Mouse (Mus musculus): ENCODE measurements around the gene Strn4. TPM values are rescaled to one million over a fixed set of nuclear protein-coding genes. Genes with fewer than 3 reads are reported as not detected.
A peak's percentile ranks its signal among the peaks of the same experiment; 100 is the strongest.

Strn4 gene
- total and polyA plus RNA-seq, 3 experiments: 55.8 to 93.5 TPM; not detected in 1

GRCm38 (mm10) chr7:16872478-16872877, 56.8 kb downstream of the Strn4 start:
- Histone ChIP-seq H3K9ac (ENCODE audit: control insufficient read depth, low read depth, low read length, poor library complexity, severe bottlenecking) (no peak overlapping the region), H3K9me3 (replicated peaks; ENCODE audit: insufficient read depth, low read length) (no peaks in the 10 kb centered on the region), H3K36me3 (ENCODE audit: control insufficient read depth in 1 of 2, insufficient read depth in 2 of 2, low read length in 2 of 2) (peaks cover 0 to 4% of the 10 kb centered on the region in 2 experiments; a peak in 2 of 4 replicates), H3K27ac (ENCODE audit: control insufficient read depth, low read depth, low read length) (no peak overlapping the region), H3K27me3 (ENCODE audit: control insufficient read depth in 1 of 2, insufficient read depth in 2 of 2, low read length in 2 of 2) (no peaks in the 10 kb centered on the region), H3K4me1 (ENCODE audit: control insufficient read depth in 1 of 2, insufficient read depth in 2 of 2, low read length in 2 of 2) (no peaks in the 10 kb centered on the region; a peak in 1 of 4 replicates), H3K79me2 (ENCODE audit: control insufficient read depth, insufficient read depth, low read length, poor library complexity) (no peaks in the 10 kb centered on the region; the same call in 1 of the 2 replicates), H3K4me3 (ENCODE audit: control insufficient read depth in 1 of 2, insufficient read depth in 1 of 2, low read depth in 2 of 2, low read length in 2 of 2) (no peak overlapping the region)
- no peak for TF ChIP-seq ZC3H11A (IDR thresholded peaks at IDR 0.05; ENCODE audit: low read depth, low read length)
- TF ChIP-seq ETS1 (IDR thresholded peaks at IDR 0.05; ENCODE audit: low read depth, low read length): no peak
- no peak for TF ChIP-seq POLR2AphosphoS2 (IDR thresholded peaks at IDR 0.05; ENCODE audit: low read length)
- no peak for TF ChIP-seq RAD21 (IDR thresholded peaks at IDR 0.05; ENCODE audit: low read depth, low read length)
- no peak for TF ChIP-seq NELFE (IDR thresholded peaks at IDR 0.05; ENCODE audit: low read depth, low read length)
- no peak for TF ChIP-seq MAFK (IDR thresholded peaks at IDR 0.05; ENCODE audit: borderline replicate concordance, low read depth, low read length)
- no peak for TF ChIP-seq GABPA (IDR thresholded peaks at IDR 0.05; ENCODE audit: low read depth, low read length)
- TF ChIP-seq MYC (IDR thresholded peaks at IDR 0.05; ENCODE audit: low read depth, low read length): no peak
- no peak for TF ChIP-seq ZMIZ1 (IDR thresholded peaks at IDR 0.05; ENCODE audit: low read depth, low read length)
- no peak for TF ChIP-seq NRF1 (IDR thresholded peaks at IDR 0.05; ENCODE audit: insufficient read depth, low read depth, low read length, poor library complexity, severe bottlenecking)
- no peak for TF ChIP-seq RCOR1 (IDR thresholded peaks at IDR 0.05; ENCODE audit: low read depth, low read length)
- no peak for TF ChIP-seq EP300 (IDR thresholded peaks at IDR 0.05; ENCODE audit: low read depth in 1 of 2, low read length in 2 of 2)
- no peak for TF ChIP-seq TBP (IDR thresholded peaks at IDR 0.05; ENCODE audit: low read depth, low read length)
- no peak for TF ChIP-seq MAZ (IDR thresholded peaks at IDR 0.05; ENCODE audit: low read depth, low read length)
- TF ChIP-seq POLR2AphosphoS5 (IDR thresholded peaks at IDR 0.05; ENCODE audit: borderline replicate concordance, low read depth, low read length): no peak
- no peak for TF ChIP-seq KAT2A (conservative IDR thresholded peaks at IDR 0.05; ENCODE audit: low read depth, low read length)
- DNase-seq (ENCODE audit: low read depth, low spot score): no peak

- no peaks in the 10 kb centered on the region for H3K27me3 ChIP-seq (ENCODE audit: control insufficient read depth in 1 of 2, insufficient read depth in 2 of 2, low read length in 2 of 2)
- H3K4me3 ChIP-seq (ENCODE audit: control insufficient read depth in 1 of 2, insufficient read depth in 1 of 2, low read depth in 2 of 2, low read length in 2 of 2): no peak overlapping the region
- no peaks in the 10 kb centered on the region; the same call in 1 of the 2 replicates for H3K79me2 ChIP-seq (ENCODE audit: control insufficient read depth, insufficient read depth, low read length, poor library complexity)
- DNase-seq (ENCODE audit: low read depth, low spot score): peak; percentile 30
- no peak overlapping the region for H3K27ac ChIP-seq (ENCODE audit: control insufficient read depth, low read depth, low read length)
- H3K9me3 ChIP-seq (replicated peaks; ENCODE audit: insufficient read depth, low read length): no peaks in the 10 kb centered on the region
- H3K36me3 ChIP-seq (ENCODE audit: control insufficient read depth in 1 of 2, insufficient read depth in 2 of 2, low read length in 2 of 2): peaks cover 0 to 4% of the 10 kb centered on the region in 2 experiments; a peak in 2 of 4 replicates
- TF ChIP-seq KAT2A (conservative IDR thresholded peaks at IDR 0.05; ENCODE audit: low read depth, low read length) (no peak), CTCF (IDR thresholded peaks at IDR 0.05 in 2 of 3, conservative IDR thresholded peaks at IDR 0.05 in 1 of 3; ENCODE audit: control insufficient read depth in 1 of 3, insufficient read depth in 1 of 3, low read depth in 2 of 3, low read length in 3 of 3, poor library complexity in 1 of 3, severe bottlenecking in 1 of 3) (peak in 2 of 3 experiments; percentile 14 to 15; a peak in 3 of 6 replicates)
- no peaks in the 10 kb centered on the region; a peak in 1 of 4 replicates for H3K4me1 ChIP-seq (ENCODE audit: control insufficient read depth in 1 of 2, insufficient read depth in 2 of 2, low read length in 2 of 2)
- H3K9ac ChIP-seq (ENCODE audit: control insufficient read depth, low read depth, low read length, poor library complexity, severe bottlenecking): no peak overlapping the region
These were observed 57.7 kb downstream of the Strn4 start for GRCm38 (mm10) chr7:16873392-16873791.
